Mouse (Mus musculus): ENCODE data around the gene Vti1a. TPM values are rescaled to one million over a fixed set of nuclear protein-coding genes. Genes with fewer than 3 reads are reported as not detected.

Gene Vti1a
- polyA plus RNA-seq, 1 experiment, result 10.5 TPM

DNA sequence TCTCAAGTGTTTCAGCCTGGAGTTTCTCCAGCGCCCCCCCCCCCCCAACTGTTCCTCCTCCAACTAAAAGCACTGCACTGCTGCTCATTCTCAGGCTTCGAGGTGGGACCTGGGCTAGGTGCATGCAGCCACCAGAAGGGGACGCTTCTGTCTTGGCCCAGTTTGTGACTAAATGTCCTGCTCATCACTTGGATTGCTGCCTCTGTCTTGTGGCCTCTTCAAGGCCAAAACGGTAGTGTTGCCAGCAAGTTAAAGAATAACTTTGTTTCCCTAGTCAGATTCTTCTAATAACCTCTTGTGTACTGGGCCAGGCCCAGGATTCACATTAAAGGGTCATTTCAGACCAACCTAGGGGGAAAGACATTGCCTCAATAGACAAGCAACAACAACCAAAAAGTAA is 187.7 kb downstream of the Vti1a start:
- TF ChIP-seq GATA1 (IDR thresholded peaks at IDR 0.05; ENCODE audit: low read length), result no peak

- TF ChIP-seq GATA1 (IDR thresholded peaks at IDR 0.05; ENCODE audit: low read length), result no peak
Observed at GRCm38 (mm10) chr19:55507748-55508147, 191.7 kb downstream of the Vti1a start.

DNA sequence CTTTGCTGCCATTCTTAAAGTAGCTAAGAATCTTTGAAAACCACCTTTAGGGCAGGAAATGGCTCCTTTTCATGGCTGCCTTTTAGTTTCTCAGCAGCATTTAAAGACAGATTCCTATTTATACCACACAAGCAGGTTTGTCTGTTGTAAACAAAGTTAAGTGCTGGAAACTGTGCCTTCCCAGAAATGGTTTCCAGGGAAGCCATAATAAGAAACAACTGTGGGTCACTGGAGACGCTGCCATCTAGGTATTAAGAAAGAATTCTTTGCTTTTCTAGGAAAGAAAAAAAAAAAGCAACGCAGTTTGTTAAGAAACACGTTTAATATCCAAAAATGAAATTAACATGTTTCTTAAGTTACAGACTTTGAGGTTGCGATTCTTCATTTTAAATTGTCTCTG is 192.1 kb downstream of the Vti1a start:
- TF ChIP-seq GATA1 (IDR thresholded peaks at IDR 0.05; ENCODE audit: low read length), result no peak

DNA sequence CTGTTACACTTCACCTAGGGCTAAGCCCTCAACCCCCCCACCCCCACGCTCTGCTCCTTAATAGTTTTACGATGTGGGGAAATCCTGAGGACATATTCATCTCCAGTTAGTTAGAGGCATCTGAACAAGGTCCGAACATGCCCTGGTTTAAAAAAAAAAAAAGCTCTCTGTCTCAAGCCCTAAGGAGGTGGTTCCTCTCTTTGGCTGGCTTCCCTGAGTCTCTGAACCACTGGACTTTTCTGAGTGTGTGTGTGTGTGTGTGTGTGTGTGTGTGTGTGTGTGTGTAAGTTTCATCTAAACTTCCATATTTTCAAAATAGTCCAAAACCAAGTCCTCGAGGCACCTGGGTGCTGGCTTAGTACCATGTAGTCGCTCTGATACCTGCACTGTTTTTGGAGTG is 192.9 kb downstream of the Vti1a start:
- no peak for TF ChIP-seq GATA1 (IDR thresholded peaks at IDR 0.05; ENCODE audit: low read length)

DNA sequence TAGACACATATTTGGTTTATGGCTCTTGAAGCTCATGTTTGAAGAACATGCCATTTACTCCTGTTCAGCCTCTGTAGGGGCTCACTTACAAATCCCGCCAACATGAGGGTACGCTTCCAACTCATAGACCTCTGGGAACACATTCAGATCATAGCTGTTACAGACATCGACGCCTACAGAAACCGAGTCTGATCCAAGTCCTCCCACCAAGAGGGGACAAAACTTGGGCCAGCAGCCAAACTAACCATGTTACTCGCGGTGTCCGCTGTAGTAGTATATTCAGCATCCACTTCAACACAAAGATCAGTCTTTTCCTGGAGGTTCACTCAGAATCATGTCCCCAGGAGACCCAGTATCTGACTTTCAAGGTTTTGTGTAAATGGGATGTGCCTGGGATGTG is 193.5 kb downstream of the Vti1a start:
- no peak for TF ChIP-seq GATA1 (IDR thresholded peaks at IDR 0.05; ENCODE audit: low read length)

- no peak for TF ChIP-seq GATA1 (IDR thresholded peaks at IDR 0.05; ENCODE audit: low read length)
Observed at GRCm38 (mm10) chr19:55513941-55514340, 197.8 kb downstream of the Vti1a start.

- TF ChIP-seq GATA1 (IDR thresholded peaks at IDR 0.05; ENCODE audit: low read length), result no peak
Observed at GRCm38 (mm10) chr19:55520236-55520635, 204.1 kb downstream of the Vti1a start.

DNA sequence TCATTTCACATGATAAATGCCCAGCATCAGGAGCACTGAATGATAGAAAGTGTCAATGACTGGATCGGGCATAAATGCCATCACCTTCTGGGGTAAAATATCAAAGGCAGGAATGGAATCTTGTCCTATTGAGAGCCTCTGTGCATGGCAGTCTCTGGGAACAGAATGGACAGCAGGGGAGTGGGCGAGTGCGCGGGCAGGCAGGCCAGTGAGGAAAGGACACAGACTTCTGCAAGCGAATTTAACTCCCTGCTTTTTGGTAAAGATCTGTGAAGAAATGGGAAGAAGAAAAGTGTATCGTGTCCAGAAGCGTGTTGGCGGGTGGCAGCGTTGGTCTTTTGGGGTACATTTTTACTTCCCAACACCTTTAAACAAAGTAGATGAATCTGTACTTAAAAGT is 207.2 kb downstream of the Vti1a start:
- no peak for TF ChIP-seq GATA1 (IDR thresholded peaks at IDR 0.05; ENCODE audit: low read length)

DNA sequence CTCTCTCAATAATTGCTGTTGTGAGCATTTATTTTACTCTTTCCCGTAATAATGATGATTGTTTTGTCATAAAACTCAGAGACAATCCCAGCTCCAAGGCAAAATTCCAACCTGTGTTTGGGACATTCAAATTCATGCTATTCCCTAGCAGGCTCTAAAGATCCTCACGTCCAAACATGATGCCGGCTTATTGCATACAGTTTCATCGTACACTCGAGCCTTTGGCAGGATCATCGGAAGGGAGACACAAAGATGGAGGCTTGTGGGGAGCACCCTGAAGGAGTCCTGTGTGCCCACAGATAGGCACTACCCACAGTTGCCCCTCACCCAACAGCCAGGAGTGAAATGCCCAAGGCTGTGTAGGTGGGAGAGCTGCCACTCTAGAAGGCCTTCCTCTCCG is 208.3 kb downstream of the Vti1a start:
- TF ChIP-seq GATA1 (IDR thresholded peaks at IDR 0.05; ENCODE audit: low read length), result no peak

GRCm38 (mm10) chr19:55525056-55525455 is 209.0 kb downstream of the Vti1a start:
- TF ChIP-seq GATA1 (IDR thresholded peaks at IDR 0.05; ENCODE audit: low read length), result no peak

- no peak for TF ChIP-seq GATA1 (IDR thresholded peaks at IDR 0.05; ENCODE audit: low read length)
Observed at GRCm38 (mm10) chr19:55526717-55527235, 210.7 kb downstream of the Vti1a start.

DNA sequence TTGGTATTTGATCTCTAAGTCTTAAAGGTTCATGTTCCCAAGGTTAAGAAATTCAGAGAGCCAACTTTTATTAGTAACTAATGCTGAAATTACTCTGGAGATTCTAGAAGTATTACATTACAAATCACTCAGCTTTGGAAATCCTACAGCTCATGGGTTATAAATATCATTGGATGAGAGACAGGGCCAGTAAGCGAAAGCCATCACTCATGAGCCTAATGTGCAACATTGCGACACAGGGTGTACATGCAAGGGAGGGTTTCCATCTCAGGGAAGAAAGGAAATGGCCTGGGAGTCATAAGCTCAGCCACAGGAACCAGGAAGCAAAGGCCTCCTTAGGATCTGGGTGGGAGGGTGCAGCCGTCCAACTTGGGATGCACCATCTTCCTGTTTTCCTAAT is 213.9 kb downstream of the Vti1a start:
- no peak for TF ChIP-seq GATA1 (IDR thresholded peaks at IDR 0.05; ENCODE audit: low read length)

DNA sequence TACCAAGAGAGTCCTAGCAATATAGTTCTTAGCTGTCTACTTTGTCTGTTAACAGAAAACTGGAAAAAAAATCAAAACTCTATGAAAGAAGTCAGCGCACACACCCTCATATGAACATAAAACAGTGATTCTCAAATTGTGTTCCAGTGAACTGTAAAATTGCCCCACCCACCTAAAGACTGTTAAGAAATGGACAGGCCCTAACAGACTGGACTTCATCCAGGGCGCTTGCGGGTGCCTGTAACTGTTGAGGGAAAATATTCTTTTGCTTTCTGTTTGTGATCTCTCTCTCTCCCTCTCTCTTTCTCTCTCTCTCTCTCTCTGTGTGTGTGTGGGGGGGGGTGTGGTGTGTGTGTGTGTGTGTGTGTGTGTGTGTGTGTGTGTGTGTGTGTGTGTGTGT is 216.6 kb downstream of the Vti1a start:
- no peak for TF ChIP-seq GATA1 (IDR thresholded peaks at IDR 0.05; ENCODE audit: low read length)

DNA sequence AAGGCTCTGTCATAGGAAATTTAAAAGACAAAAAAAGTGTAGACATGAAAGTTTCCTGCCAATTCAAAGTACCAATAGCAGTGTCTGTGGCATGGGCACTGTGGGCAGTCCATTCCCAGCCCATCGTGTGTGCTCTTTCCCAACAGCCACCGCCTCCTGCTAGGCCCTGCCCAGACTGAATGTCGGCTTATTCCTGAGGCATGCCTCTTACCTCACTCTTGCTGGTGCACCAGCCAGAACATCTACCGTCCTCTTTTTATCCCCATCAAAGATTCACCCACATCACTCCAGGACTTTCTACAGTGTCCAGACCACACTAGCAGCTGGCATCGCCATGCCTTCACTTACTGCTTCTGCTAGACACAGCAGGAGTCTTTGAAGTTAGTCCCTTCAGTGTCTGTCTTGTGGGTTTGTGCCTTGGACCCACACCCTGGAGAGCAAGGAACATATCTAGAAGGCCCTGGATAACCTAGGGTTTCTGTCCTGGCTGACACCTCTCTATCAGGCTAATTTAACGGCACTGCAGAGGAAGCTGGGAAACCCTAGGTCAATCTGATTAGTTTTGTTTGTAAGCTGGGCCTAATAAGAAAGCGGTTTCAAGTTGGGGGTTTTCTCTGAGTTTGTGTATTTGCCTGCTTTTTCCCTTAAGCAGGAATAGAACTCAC is 220.3 kb downstream of the Vti1a start:
- no peak for TF ChIP-seq GATA1 (IDR thresholded peaks at IDR 0.05; ENCODE audit: low read length)

- TF ChIP-seq GATA1 (IDR thresholded peaks at IDR 0.05; ENCODE audit: low read length), result no peak
Observed at GRCm38 (mm10) chr19:55537691-55538090, 221.6 kb downstream of the Vti1a start.

DNA sequence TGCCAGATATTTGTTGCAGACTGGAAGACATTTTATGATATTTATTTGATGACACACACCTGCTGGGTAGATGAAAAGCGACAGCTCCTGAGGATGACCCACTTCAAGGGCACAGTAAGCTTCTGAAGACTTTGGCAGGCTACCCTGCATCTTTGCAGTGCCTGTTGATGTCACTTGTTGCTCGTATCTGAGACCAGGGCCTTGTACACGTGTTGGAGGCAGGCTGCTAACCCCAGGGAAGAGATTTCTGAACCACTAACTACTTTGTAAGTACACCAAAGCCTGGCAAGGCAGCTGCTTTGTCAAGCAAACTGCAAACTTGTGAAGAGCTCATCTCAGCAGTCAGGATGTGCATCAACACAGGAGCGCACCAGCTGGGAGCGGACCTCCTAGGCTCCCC is 225.5 kb downstream of the Vti1a start:
- no peak for TF ChIP-seq GATA1 (IDR thresholded peaks at IDR 0.05; ENCODE audit: low read length)

GRCm38 (mm10) chr19:55542461-55542860 is 226.4 kb downstream of the Vti1a start:
- TF ChIP-seq GATA1 (IDR thresholded peaks at IDR 0.05; ENCODE audit: low read length), result no peak

GRCm38 (mm10) chr19:55543188-55543587 is 227.1 kb downstream of the Vti1a start:
- TF ChIP-seq GATA1 (IDR thresholded peaks at IDR 0.05; ENCODE audit: low read length), result no peak

Data from G1E-ER4 (cell line).